Mouse (Mus musculus) intestine, embryonic 14.5 days (tissue): ENCODE results near the gene Morn1. TPM values are rescaled to one million over a fixed set of nuclear protein-coding genes. Genes with fewer than 3 reads are reported as not detected.
A peak's percentile ranks its signal among the peaks of the same experiment; 100 is the strongest.

Source experiments
- ATAC-seq: fragments of 200-750 bp; cut with Nextera tagmentation; replicated peaks from 2 replicates; pipeline ENCODE4 v1.8.0; 2017; ENCODE audit warnings: low read depth, moderate number of reproducible peaks, moderate TSS enrichment, moderate library complexity; ENCODE audit not compliant: low FRiP score, low TSS enrichment
- DNase-seq: peaks from one replicate; pipeline ENCODE4 v3.0.0-alpha.2; 2018; ENCODE audit warnings: low spot score
- H3K27ac ChIP-seq: fragments of 300-500 bp; sonication (generic); 2 replicates; pipeline ENCODE4 v1.5.1; 2014; ENCODE audit warnings: low read depth, mild to moderate bottlenecking, control low read depth
- H3K27me3 ChIP-seq: fragments of 300-500 bp; sonication (generic); replicated peaks from 2 replicates; pipeline ENCODE4 v1.6.1; 2014; ENCODE audit warnings: low read length, control low read depth; ENCODE audit not compliant: control insufficient read depth, insufficient read depth
- H3K36me3 ChIP-seq: fragments of 300-500 bp; sonication (generic); 2 replicates; pipeline ENCODE4 v1.6.1; 2014; ENCODE audit warnings: low read length, control low read depth; ENCODE audit not compliant: control insufficient read depth, insufficient read depth
- H3K4me1 ChIP-seq: fragments of 300-500 bp; sonication (generic); replicated peaks from 2 replicates; pipeline ENCODE4 v1.6.1; 2014; ENCODE audit warnings: low read length, control low read depth, mixed read lengths; ENCODE audit not compliant: control insufficient read depth, insufficient read depth
- H3K4me2 ChIP-seq: fragments of 300-500 bp; sonication (generic); 2 replicates; pipeline ENCODE4 v1.6.1; 2014; ENCODE audit warnings: low read length
- H3K4me3 ChIP-seq: fragments of 300-500 bp; sonication (generic); 2 replicates; pipeline ENCODE4 v1.5.1; 2014; ENCODE audit warnings: low read depth, low read length, control low read depth, mixed read lengths
- H3K9ac ChIP-seq: fragments of 300-500 bp; sonication (generic); 2 replicates; pipeline ENCODE4 v1.6.1; 2014; ENCODE audit warnings: mild to moderate bottlenecking, low read length
- H3K9me3 ChIP-seq: fragments of 300-500 bp; sonication (generic); 2 replicates; pipeline ENCODE4 v1.6.1; 2016; ENCODE audit warnings: low read length, control low read depth; ENCODE audit not compliant: control insufficient read depth
- WGBS: fragments of 180-500 bp; shearing (Covaris S2); extraction: QIAGEN DNeasy Blood & Tissue Kit; methylation state at CpG from one replicate; pipeline ENCODE4 v1.1.7; 2014; 5-methylcytosine and 5-hydroxymethylcytosine counted together
- polyA plus RNA-seq: library from polyadenylated mRNA; unstranded; fragments of >200 nt; fragmentation: Nextera tagmentation; extraction: Ambion mirVana; gene quantifications from 2 replicates; pipeline ENCODE4 v1.2.1, GENCODE M21; 2014

Morn1 gene
- polyA plus RNA-seq, 1 experiment from 2014 or later: 3.8 TPM

DNA sequence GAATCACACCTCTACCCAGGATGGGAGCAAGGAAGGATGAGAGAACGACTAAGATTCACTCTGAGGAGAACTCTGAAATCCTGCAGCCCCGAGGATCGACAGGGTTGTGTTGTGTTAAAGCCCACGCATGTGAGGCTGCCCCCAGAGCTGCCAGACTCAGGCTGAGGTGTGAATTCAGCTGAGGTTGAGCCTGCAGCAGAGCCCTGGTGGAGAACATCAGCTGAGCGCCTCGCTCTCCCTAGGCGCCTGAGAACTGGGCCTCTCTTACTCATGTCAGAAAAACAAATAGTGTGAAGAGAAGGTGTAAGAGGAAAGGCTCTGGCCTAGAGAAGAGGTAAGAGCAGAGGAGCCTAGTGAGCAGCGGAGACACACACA lies 72.2 kb downstream of the Morn1 start:
- no peak overlapping the region for H3K27ac ChIP-seq
- DNase-seq (no peak), ATAC-seq (no peak)
- H3K27me3 ChIP-seq: no peaks in the 10 kb centered on the region
- no peak overlapping the region for H3K9ac ChIP-seq
- peaks cover 63% of the 10 kb centered on the region for H3K36me3 ChIP-seq
- H3K4me2 ChIP-seq: no peak overlapping the region
- 65% methylated on average over 8 of the region's 8 CpGs for whole genome bisulfite sequencing
- H3K9me3 ChIP-seq: no peaks in the 10 kb centered on the region
- peaks cover 22% of the 10 kb centered on the region for H3K4me1 ChIP-seq
- no peak overlapping the region for H3K4me3 ChIP-seq

DNA sequence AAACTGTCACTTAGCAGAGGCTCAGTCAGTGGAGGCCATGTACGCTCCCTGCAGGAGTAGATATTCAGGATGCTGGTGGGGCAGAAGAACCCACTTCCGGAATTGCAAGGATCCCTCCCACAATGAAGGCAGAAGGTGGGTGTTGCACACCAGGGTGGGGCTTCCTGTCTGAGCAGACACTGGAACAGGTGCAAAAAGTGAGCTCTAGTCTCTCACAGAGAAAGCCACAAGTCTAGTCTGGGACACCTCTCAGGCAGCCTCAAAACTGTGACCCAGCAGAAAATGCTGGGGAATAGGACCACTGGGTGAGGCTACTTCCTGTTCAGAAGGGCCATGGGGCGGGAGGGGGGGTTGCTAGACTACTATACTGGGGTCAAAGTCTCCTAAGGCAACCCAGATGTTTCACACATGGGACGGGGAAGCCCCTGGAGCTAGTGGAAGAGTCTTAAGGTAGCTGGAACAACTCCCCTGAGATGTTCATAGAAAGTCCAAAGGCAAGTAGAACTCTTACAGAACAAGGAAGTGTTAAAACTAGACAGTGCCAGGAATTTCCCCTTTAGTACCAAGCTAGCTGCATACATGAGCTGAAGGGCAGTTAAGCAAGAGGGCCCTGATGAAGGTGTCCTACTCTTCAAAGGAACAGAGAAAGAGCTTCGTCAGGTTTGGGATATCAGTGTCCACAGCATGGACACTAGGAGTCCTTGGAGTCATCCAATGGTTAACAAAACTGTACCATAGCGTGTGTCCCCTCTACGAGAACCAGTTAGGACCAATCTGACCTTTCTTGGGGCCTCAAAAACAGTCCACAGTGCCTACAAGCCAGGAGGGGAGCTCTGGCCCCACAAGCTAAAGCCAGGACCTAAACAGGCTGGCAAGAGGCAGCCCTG lies 76.3 kb downstream of the Morn1 start:
- H3K36me3 ChIP-seq: peaks cover 31% of the 10 kb centered on the region
- no peaks in the 10 kb centered on the region for H3K9me3 ChIP-seq
- H3K27me3 ChIP-seq: no peaks in the 10 kb centered on the region
- DNase-seq: no peak
- peak overlapping the region; percentile 36; the same call in 1 of the 2 replicates for H3K27ac ChIP-seq
- peaks cover 35% of the 10 kb centered on the region for H3K4me1 ChIP-seq
- no peak overlapping the region for H3K4me3 ChIP-seq
- ATAC-seq: 0 out of 2 replicates have a peak, but pooled peaks have one; percentile 28
- no peak overlapping the region for H3K9ac ChIP-seq
- 70% methylated on average over 7 of the region's 7 CpGs for WGBS
- peak overlapping the region; percentile 7; the same call in 1 of the 2 replicates for H3K4me2 ChIP-seq

DNA sequence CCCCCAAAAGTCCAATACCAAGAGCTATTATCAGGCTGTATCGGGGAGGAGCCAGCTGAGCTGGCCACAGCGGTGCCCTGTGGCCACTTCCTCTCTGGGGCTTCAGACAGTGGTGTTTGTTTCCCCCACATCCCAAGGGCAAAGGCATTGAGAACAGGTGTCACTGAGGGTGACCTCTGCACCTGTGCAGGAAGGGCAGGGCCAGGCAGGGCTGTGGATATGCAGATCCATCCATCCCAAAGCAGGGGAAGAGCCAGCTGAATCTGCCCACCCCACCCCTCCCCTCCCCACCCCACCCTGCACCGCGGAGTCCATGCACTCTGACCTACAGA lies 76.9 kb downstream of the Morn1 start:
- no peak for DNase-seq
- ATAC-seq: 0 out of 2 replicates have a peak, but pooled peaks have one; percentile 28
- peaks cover 36% of the 10 kb centered on the region for H3K4me1 ChIP-seq
- H3K9ac ChIP-seq: no peak overlapping the region
- H3K9me3 ChIP-seq: no peaks in the 10 kb centered on the region
- peaks cover 25% of the 10 kb centered on the region for H3K36me3 ChIP-seq
- no peak overlapping the region for H3K4me3 ChIP-seq
- peak overlapping the region; percentile 7; the same call in 1 of the 2 replicates for H3K4me2 ChIP-seq
- H3K27ac ChIP-seq: no peak overlapping the region
- no peaks in the 10 kb centered on the region for H3K27me3 ChIP-seq
- WGBS: 49% methylated on average over 4 of the region's 4 CpGs

DNA sequence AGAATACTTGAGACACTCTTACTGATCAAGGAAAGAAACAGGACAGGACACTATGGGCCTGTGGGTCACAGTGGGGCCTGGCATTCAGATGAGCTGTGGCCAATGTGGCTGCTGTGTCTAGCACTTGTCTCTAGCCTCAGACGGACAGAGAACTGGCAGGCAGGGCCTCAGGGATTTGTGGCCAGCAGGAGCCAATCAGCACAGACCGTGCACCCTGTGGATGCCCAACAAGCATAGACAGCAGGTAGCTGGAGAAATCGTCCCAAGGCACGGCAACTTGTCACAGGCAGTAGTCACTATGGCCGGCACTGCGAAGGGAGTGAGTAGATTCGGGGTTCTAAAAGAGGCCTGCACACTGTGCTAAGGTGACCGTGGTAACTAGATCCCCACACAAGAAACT lies 77.3 kb downstream of the Morn1 start:
- peaks cover 38% of the 10 kb centered on the region for H3K4me1 ChIP-seq
- H3K4me3 ChIP-seq: no peak overlapping the region
- no peak overlapping the region for H3K27ac ChIP-seq
- peaks cover 21% of the 10 kb centered on the region for H3K36me3 ChIP-seq
- WGBS: 68% methylated on average over 8 of the region's 8 CpGs
- no peak overlapping the region for H3K9ac ChIP-seq
- no peak overlapping the region for H3K4me2 ChIP-seq
- no peaks in the 10 kb centered on the region for H3K27me3 ChIP-seq
- no peak for DNase-seq
- ATAC-seq: no peak
- H3K9me3 ChIP-seq: no peaks in the 10 kb centered on the region

DNA sequence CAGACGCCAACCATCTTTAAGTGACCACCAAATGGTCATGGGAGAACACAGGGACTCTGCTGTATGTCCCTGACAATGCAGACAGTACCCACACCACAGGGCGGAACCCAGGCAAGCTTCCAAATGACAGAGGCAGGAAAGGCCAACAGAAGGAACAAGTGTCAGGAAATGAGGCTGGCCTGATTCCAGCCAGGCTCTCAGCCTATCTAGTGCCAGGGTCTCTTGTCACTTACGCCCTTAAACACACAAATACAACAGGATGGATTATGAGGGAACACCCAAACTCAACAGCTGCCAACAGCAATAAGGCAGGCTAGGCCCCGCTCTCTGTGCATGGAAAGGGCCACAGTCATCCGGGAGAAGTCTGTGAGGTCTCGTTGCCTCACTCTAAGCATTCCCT lies 78.2 kb downstream of the Morn1 start:
- Histone ChIP-seq H3K27ac (no peak overlapping the region), H3K4me2 (no peak overlapping the region), H3K27me3 (no peaks in the 10 kb centered on the region), H3K9ac (no peak overlapping the region), H3K9me3 (no peaks in the 10 kb centered on the region), H3K36me3 (peaks cover 12% of the 10 kb centered on the region), H3K4me3 (no peak overlapping the region), H3K4me1 (peaks cover 38% of the 10 kb centered on the region)
- 74% methylated on average over 6 of the region's 6 CpGs for WGBS
- ATAC-seq: no peak
- DNase-seq: no peak

DNA sequence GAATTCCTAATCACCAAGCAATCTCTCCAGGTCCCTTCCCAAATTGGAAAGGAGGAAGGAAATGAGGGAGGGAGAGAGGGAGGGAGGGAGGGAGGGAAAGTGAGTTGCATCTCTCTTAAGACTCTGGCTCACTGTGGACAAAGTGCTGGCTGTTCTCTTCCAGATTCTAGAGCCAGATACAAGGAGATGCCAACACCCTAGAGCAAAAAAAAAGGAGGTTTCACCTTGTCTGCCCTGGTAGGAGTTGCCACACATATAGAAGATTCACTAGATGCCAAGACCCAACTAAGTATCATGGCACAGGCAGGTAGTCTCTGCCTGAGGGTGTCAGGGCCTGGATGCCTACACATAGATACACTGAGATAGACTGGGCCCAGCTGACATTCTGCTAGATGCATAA lies 79.5 kb downstream of the Morn1 start:
- DNase-seq: no peak

DNA sequence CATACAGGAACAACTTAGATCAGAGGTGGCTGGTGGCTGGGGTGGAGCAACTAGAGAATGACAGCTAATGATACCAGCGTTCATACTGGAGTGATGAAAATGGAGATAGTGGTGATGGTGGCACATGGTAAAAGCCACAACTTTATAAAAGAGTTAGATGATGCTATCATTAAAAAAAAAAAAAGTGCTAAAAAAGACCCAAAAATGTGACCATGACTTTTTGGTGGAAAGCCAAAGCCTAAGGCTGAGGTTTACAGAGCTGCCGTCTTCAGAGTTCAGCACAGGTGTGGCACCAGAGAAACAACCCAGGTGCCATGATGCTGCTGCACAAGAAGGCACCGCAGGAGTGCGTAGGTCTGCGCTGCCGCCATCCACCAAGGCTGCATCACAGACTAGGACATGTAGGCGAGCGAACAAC lies 82.5 kb downstream of the Morn1 start:
- ATAC-seq: no peak
- WGBS: 94% methylated on average over 8 of the region's 8 CpGs
- H3K4me1 ChIP-seq: peaks cover 50% of the 10 kb centered on the region

More for the DNA sequence above, 79.5 kb downstream of the Morn1 start:
- no peak for ATAC-seq
- H3K9me3 ChIP-seq: no peaks in the 10 kb centered on the region
- no peaks in the 10 kb centered on the region for H3K36me3 ChIP-seq
- H3K4me1 ChIP-seq: peaks cover 46% of the 10 kb centered on the region
- H3K27me3 ChIP-seq: no peaks in the 10 kb centered on the region
- no peak overlapping the region for H3K4me3 ChIP-seq
- no peak overlapping the region for H3K9ac ChIP-seq
- H3K27ac ChIP-seq: no peak overlapping the region
- no peak overlapping the region for H3K4me2 ChIP-seq

DNA sequence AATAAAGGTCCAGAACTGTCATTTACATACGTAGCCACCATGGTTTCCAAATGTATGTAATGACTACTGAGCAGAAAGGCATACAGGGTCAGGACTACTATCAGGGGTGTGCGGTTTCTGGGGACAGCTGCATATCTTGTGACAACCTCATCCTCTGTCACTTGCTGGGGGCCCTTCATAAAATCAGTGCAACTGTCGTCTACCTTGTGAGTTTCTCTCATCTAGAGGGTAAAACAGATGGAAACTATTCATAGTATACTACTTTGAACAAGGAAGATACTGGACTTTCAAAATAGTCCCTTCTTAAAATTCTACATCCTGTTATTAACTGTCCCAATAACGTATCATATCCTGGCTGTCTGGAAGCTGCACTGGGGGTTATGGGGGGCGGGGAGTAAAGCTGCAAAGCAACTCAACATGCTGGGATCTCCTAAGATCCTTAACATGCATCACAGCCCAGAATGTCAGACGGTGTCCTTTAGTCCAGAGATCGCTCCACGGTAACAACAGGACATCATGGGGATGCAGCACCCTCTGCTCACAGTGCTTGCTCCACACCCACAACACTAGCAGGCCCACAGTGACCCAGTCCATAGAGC lies 84.3 kb downstream of the Morn1 start:
- H3K4me3 ChIP-seq: no peak overlapping the region
- 75% methylated on average over 8 of the region's 8 CpGs for WGBS

More for the DNA sequence above, 82.5 kb downstream of the Morn1 start:
- Histone ChIP-seq H3K4me3 (no peak overlapping the region), H3K27me3 (no peaks in the 10 kb centered on the region), H3K9me3 (no peaks in the 10 kb centered on the region), H3K27ac (no peak overlapping the region), H3K36me3 (no peaks in the 10 kb centered on the region), H3K4me2 (no peak overlapping the region), H3K9ac (no peak overlapping the region)
- DNase-seq: no peak

More for the DNA sequence above, 84.3 kb downstream of the Morn1 start:
- Histone ChIP-seq H3K4me1 (peaks cover 58% of the 10 kb centered on the region), H3K9ac (no peak overlapping the region), H3K27ac (no peak overlapping the region), H3K9me3 (no peaks in the 10 kb centered on the region), H3K27me3 (no peaks in the 10 kb centered on the region), H3K4me2 (no peak overlapping the region), H3K36me3 (no peaks in the 10 kb centered on the region)
- no peak for DNase-seq
- no peak for ATAC-seq
